Mouse (Mus musculus) embryonic facial prominence, embryonic 14.5 days (tissue): ENCODE data around the gene Gm43518. TPM values are rescaled to one million over a fixed set of nuclear protein-coding genes. Genes with fewer than 3 reads are reported as not detected.

Experiments
- ATAC-seq: fragments of 200-750 bp; cut with Nextera tagmentation; 2 replicates; pipeline ENCODE4 v1.8.0; 2017; ENCODE audit warnings: low read depth, moderate number of reproducible peaks, moderate TSS enrichment
- DNase-seq: peaks from one replicate; pipeline ENCODE4 v3.0.0-alpha.2; 2015; ENCODE audit warnings: low spot score
- H3K27ac ChIP-seq: fragments of 300-500 bp; sonication (generic); replicated peaks from 2 replicates; pipeline ENCODE4 v1.5.1; 2014; ENCODE audit warnings: low read depth, mild to moderate bottlenecking, low read length, moderate library complexity
- H3K27me3 ChIP-seq: fragments of 300-500 bp; sonication (generic); replicated peaks from 2 replicates; pipeline ENCODE4 v1.6.1; 2014; ENCODE audit warnings: low read length; ENCODE audit not compliant: control insufficient read depth, insufficient read depth
- H3K36me3 ChIP-seq: fragments of 300-500 bp; sonication (generic); 2 replicates; pipeline ENCODE4 v1.6.1; 2014; ENCODE audit warnings: low read length, mixed read lengths; ENCODE audit not compliant: control insufficient read depth, insufficient read depth
- H3K4me1 ChIP-seq: fragments of 300-500 bp; sonication (generic); 2 replicates; pipeline ENCODE4 v1.6.1; 2014; ENCODE audit warnings: antibody characterized with exemption, low read length; ENCODE audit not compliant: control insufficient read depth, insufficient read depth
- H3K4me2 ChIP-seq: fragments of 300-500 bp; sonication (generic); 2 replicates; pipeline ENCODE4 v1.6.1; 2014; ENCODE audit warnings: low read depth, mild to moderate bottlenecking, low read length, moderate library complexity, mixed read lengths
- H3K4me3 ChIP-seq: fragments of 300-500 bp; sonication (generic); 2 replicates; pipeline ENCODE4 v1.5.1; 2014; ENCODE audit warnings: low read depth, mild to moderate bottlenecking, low read length
- H3K9ac ChIP-seq: fragments of 300-500 bp; sonication (generic); 2 replicates; pipeline ENCODE4 v1.6.1; 2014; ENCODE audit warnings: low read depth, mild to moderate bottlenecking, low read length, moderate library complexity, mixed read lengths
- H3K9me3 ChIP-seq: fragments of 300-500 bp; sonication (generic); 2 replicates; pipeline ENCODE4 v1.6.1; 2016; ENCODE audit warnings: low read length; ENCODE audit not compliant: control insufficient read depth
- WGBS: fragments of 180-500 bp; shearing (Covaris S2); extraction: QIAGEN DNeasy Blood & Tissue Kit; methylation state at CpG from one replicate; pipeline ENCODE4 v1.1.7; 2014; 5-methylcytosine and 5-hydroxymethylcytosine counted together
- polyA plus RNA-seq: library from polyadenylated mRNA; unstranded; fragments of >200 nt; fragmentation: Nextera tagmentation; extraction: Ambion mirVana; gene quantifications from 2 replicates; pipeline ENCODE4 v1.2.1, GENCODE M21; 2014

Gene Gm43518
- polyA plus RNA-seq, 1 experiment from 2014 or later = 0.67 TPM

- H3K36me3 ChIP-seq = no peaks in the 10 kb centered on the region
- H3K4me3 ChIP-seq = no peak overlapping the region
- no peak overlapping the region for H3K27ac ChIP-seq
- no peaks in the 10 kb centered on the region for H3K9me3 ChIP-seq
- 72% methylated on average over 5 of the region's 5 CpGs for WGBS
- no peak overlapping the region for H3K4me2 ChIP-seq
- no peak overlapping the region for H3K9ac ChIP-seq
- DNase-seq = no peak
- no peaks in the 10 kb centered on the region for H3K4me1 ChIP-seq
- H3K27me3 ChIP-seq = peaks cover 5% of the 10 kb centered on the region; the same call in 1 of the 2 replicates
- ATAC-seq = no peak
These were observed 41.2 kb downstream of the Gm43518 start for GRCm38 (mm10) chr5:123968468-123968867.

GRCm38 (mm10) chr5:123969216-123969615 is 42.0 kb downstream of the Gm43518 start:
- H3K4me3 ChIP-seq = no peak overlapping the region
- H3K4me1 ChIP-seq = no peaks in the 10 kb centered on the region; the same call in 1 of the 2 replicates
- ATAC-seq (no peak), DNase-seq (no peak)
- no peak overlapping the region for H3K27ac ChIP-seq
- no peaks in the 10 kb centered on the region for H3K9me3 ChIP-seq
- whole genome bisulfite sequencing = 69% methylated on average over 8 of the region's 8 CpGs
- H3K4me2 ChIP-seq = no peak overlapping the region
- no peak overlapping the region for H3K9ac ChIP-seq
- peaks cover 5% of the 10 kb centered on the region; the same call in 1 of the 2 replicates for H3K27me3 ChIP-seq
- no peaks in the 10 kb centered on the region for H3K36me3 ChIP-seq

- Histone ChIP-seq H3K9ac (no peak overlapping the region), H3K36me3 (no peaks in the 10 kb centered on the region), H3K4me2 (no peak overlapping the region), H3K27ac (no peak overlapping the region), H3K27me3 (peaks cover 7% of the 10 kb centered on the region; the same call in 1 of the 2 replicates), H3K9me3 (no peaks in the 10 kb centered on the region), H3K4me1 (peaks cover 5% of the 10 kb centered on the region; the same call in 1 of the 2 replicates), H3K4me3 (no peak overlapping the region)
- WGBS = 84% methylated on average over 4 of the region's 4 CpGs
- no peak for ATAC-seq
- no peak for DNase-seq
These were observed 43.4 kb downstream of the Gm43518 start for GRCm38 (mm10) chr5:123970576-123970975.

- no peak overlapping the region for H3K4me2 ChIP-seq
- DNase-seq (no peak), ATAC-seq (no peak)
- H3K9ac ChIP-seq = no peak overlapping the region
- H3K27me3 ChIP-seq = peaks cover 7% of the 10 kb centered on the region; the same call in 1 of the 2 replicates
- peaks cover 12% of the 10 kb centered on the region for H3K4me1 ChIP-seq
- H3K9me3 ChIP-seq = no peaks in the 10 kb centered on the region
- no peaks in the 10 kb centered on the region for H3K36me3 ChIP-seq
- no peak overlapping the region for H3K27ac ChIP-seq
- H3K4me3 ChIP-seq = no peak overlapping the region
- 66% methylated on average over 6 of the region's 6 CpGs for WGBS
These were observed 45.2 kb downstream of the Gm43518 start for GRCm38 (mm10) chr5:123972453-123972852.

- Histone ChIP-seq H3K4me1 (peaks cover 12% of the 10 kb centered on the region), H3K9ac (peak within 1 kb of the TSS; percentile 78), H3K9me3 (no peaks in the 10 kb centered on the region), H3K4me2 (peak within 1 kb of the TSS; percentile 96), H3K27me3 (peaks cover 7% of the 10 kb centered on the region; the same call in 1 of the 2 replicates), H3K36me3 (no peaks in the 10 kb centered on the region), H3K27ac (peak within 1 kb of the TSS; percentile 52), H3K4me3 (peak within 1 kb of the TSS; percentile 72)
- DNase-seq = peak; percentile 72
- ATAC-seq = peak; percentile 67
- under 1% methylated on average over 36 of the region's 106 CpGs for WGBS
These were observed 46.3 kb downstream of the Gm43518 start, which contains the start of gene Hip1r for GRCm38 (mm10) chr5:123973299-123974178. TSS of gene Hip1r (plus strand) at chr5:123973628.

- ATAC-seq (0 out of 2 replicates have a peak, but pooled peaks have one; percentile 23), DNase-seq (no peak)
- no peaks in the 10 kb centered on the region for H3K36me3 ChIP-seq
- H3K4me3 ChIP-seq = peak overlapping the region; percentile 72
- WGBS = under 1% methylated on average over 13 of the region's 14 CpGs
- H3K27me3 ChIP-seq = peaks cover 7% of the 10 kb centered on the region; the same call in 1 of the 2 replicates
- peaks cover 12% of the 10 kb centered on the region for H3K4me1 ChIP-seq
- peak overlapping the region; percentile 96 for H3K4me2 ChIP-seq
- H3K27ac ChIP-seq = no peak overlapping the region
- H3K9ac ChIP-seq = peak overlapping the region; percentile 78
- H3K9me3 ChIP-seq = no peaks in the 10 kb centered on the region
These were observed 46.9 kb downstream of the Gm43518 start for GRCm38 (mm10) chr5:123974179-123974485.

GRCm38 (mm10) chr5:123974616-123975111 is 47.4 kb downstream of the Gm43518 start:
- Histone ChIP-seq H3K4me2 (peak overlapping the region; percentile 96), H3K27ac (no peak overlapping the region), H3K4me3 (peak overlapping the region; percentile 72), H3K9ac (no peak overlapping the region), H3K36me3 (no peaks in the 10 kb centered on the region), H3K4me1 (peaks cover 12% of the 10 kb centered on the region), H3K27me3 (peaks cover 7% of the 10 kb centered on the region; the same call in 1 of the 2 replicates), H3K9me3 (no peaks in the 10 kb centered on the region)
- 38% methylated on average over 11 of the region's 11 CpGs for WGBS
- DNase-seq (no peak), ATAC-seq (no peak)

- no peak overlapping the region for H3K4me3 ChIP-seq
- peaks cover 7% of the 10 kb centered on the region; the same call in 1 of the 2 replicates for H3K27me3 ChIP-seq
- H3K36me3 ChIP-seq = no peaks in the 10 kb centered on the region
- no peak overlapping the region for H3K9ac ChIP-seq
- H3K4me1 ChIP-seq = peaks cover 12% of the 10 kb centered on the region
- no peaks in the 10 kb centered on the region for H3K9me3 ChIP-seq
- ATAC-seq (no peak), DNase-seq (no peak)
- H3K4me2 ChIP-seq = no peak overlapping the region
- WGBS = 49% methylated on average over 6 of the region's 6 CpGs
- H3K27ac ChIP-seq = no peak overlapping the region
These were observed 48.5 kb downstream of the Gm43518 start for GRCm38 (mm10) chr5:123975668-123976180.
